Mouse (Mus musculus) monocyte, adult 2 months (primary cell): Measurements from ENCODE around the gene H2-Ob.
A peak's percentile ranks its signal among the peaks of the same experiment; 100 is the strongest.

Source experiments
- DNase-seq, 2 experiments: peaks; one replicate each; pipeline ENCODE4 v3.0.0; 2022; ENCODE audit warnings: low spot score in 2 of 2, low read depth in 1 of 2

The H2-Ob gene

GRCm38 (mm10) chr17:34280499-34281038, 41.9 kb downstream of the H2-Ob start:
- DNase-seq = no peak

DNA sequence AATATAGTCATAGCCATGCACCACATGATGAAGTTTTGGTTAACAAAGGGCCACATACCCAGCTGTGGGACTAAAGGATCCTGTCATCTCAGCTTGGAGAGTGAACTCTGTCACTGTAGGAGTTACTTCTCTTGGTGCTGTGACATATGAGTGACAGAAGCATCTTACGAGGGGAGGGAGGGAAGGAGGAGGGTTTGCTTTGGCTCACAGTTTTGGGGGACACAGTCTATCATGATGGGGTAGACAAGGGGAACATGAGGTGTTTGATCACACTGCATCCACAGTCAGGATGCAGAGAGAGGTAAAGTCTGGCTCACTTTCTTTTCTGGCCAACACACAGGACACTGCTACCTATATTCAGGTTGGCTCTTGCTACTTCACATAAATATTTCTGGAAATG, 43.1 kb downstream of the H2-Ob start:
- DNase-seq = no peak

DNA sequence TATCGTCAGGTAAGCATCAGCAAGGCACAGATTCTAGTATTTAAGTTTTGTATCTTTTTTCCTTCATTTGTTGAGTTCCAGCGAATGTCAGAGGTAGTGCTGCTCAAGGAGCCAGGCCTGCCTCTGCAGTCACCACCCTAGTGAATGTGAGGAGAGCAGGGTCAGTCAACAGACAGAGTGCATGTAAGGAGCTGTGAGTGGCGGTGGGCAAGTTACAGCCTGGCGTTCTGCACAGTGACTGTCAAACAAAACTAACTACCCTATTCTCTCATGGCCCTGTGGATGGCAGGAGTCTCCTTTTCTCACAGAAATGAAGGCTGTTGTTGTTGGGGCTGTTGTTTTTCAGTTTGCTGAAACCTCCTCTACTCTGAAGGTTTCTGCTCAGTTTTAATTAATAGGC, 46.7 kb downstream of the H2-Ob start:
- DNase-seq = peak in 1 of 2 experiments; percentile 6

DNA sequence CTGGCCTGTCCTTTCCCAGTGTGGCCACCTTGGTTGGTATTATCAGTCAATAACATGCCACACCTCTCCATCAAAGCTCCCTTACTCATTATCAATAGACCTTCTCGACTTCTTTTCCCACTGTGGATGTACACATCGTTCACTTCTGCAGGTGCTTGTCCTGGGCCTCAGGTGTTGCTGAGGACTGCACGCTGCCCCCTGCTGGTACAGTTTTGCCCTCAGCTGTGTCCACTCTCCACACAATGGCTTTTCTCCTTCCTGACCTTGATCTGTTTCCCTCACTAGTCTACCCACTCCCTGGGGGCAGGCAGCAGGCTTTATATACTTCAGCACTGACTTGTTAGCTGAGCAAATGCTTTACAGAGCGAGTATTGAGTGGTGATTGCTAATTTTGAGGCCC, 47.1 kb downstream of the H2-Ob start:
- DNase-seq = peak in 1 of 2 experiments; percentile 22

GRCm38 (mm10) chr17:34286501-34286900, 47.8 kb downstream of the H2-Ob start:
- DNase-seq = no peak

- DNase-seq = no peak
Observed at GRCm38 (mm10) chr17:34286999-34287398, 48.3 kb downstream of the H2-Ob start.

DNA sequence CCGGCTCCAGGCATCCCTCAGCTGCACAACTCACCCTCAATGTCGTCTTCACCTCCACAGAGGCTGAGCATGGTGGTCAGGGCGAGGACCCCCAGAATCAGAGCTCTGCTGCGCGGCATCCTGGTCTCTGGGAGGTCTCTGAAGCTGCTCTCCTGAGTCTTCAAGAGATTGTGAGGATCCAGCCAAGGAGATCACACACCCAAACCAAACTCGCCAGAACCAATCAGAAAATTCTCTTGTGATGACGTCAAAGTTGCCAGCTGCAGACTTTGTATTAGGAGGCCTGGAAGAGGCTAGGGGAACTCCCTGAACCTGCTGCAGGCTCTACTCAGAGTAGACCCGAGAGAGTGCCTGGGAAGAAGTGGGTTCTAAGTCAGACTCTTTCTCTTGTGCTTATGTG, 48.9 kb downstream of the H2-Ob start, which contains the start of gene H2-Aa:
Gene H2-Aa, minus strand, starts transcription at position 176 of the 400 bp plus-strand sequence.
- DNase-seq = peak; percentile 37 to 83

DNA sequence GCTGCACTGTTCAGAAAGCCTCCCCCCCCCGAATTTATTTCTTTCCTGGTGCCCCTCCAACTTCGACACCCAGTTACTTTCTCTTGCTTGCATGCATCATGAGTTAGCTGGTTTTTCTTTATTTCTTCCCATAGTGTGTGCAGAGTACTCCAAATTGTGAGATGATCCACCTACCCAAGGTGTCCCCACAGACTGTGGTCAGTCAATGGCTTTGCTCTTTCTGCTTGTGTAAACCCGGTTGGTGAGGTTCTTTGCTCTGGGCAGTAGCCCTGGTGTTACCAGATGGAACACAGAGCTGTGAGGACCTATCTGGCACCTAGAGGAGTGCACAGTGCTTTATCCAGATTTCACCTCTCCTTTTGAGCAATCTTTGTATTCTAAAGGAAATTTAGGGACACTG, 49.4 kb downstream of the H2-Ob start:
- no peak for DNase-seq

- DNase-seq = peak in 1 of 2 experiments; percentile 83
Observed at GRCm38 (mm10) chr17:34291609-34292008, 52.9 kb downstream of the H2-Ob start.

DNA sequence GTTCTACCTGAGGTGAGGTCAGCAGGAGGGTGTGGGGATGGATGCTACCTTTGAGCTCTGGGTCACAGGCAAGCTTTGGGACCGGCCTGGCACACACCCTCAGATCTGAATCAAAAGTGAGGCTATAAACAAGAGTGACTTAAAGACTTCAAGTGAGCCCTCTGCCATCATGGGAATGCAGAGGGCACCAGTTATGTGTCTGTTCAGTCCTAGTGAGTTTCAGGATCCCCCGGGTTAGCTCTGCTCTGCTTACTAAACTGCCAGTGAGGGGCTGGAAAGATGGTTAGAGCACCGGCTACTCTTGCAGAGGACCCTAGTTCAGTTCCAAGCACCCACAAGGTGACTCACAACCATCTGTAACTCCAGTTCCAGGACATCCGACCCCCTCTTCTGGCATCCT, 53.9 kb downstream of the H2-Ob start:
- no peak for DNase-seq

DNA sequence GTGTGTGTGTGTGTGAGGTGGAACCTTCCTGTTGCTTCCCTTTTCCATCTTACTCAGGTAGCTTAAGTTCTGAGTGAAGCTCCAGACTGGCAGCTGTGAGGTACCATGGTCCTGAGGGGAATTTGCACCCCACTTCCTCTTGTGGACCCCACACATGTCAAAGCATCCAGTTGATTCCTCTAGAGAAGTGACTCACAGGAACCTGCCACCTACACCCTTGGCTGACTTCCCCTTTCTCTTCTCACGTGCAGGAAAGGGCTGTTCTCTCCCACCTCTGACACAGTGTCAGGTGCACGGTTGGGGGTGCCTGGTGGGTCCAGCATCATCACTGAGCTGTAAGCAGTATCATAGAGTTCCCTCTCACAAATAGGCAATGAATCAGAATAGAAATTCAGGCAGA, 54.8 kb downstream of the H2-Ob start:
- peak in 1 of 2 experiments; percentile 66 for DNase-seq

GRCm38 (mm10) chr17:34294249-34294648, 55.5 kb downstream of the H2-Ob start:
- no peak for DNase-seq

- DNase-seq = no peak
Observed at GRCm38 (mm10) chr17:34295307-34295706, 56.6 kb downstream of the H2-Ob start.

DNA sequence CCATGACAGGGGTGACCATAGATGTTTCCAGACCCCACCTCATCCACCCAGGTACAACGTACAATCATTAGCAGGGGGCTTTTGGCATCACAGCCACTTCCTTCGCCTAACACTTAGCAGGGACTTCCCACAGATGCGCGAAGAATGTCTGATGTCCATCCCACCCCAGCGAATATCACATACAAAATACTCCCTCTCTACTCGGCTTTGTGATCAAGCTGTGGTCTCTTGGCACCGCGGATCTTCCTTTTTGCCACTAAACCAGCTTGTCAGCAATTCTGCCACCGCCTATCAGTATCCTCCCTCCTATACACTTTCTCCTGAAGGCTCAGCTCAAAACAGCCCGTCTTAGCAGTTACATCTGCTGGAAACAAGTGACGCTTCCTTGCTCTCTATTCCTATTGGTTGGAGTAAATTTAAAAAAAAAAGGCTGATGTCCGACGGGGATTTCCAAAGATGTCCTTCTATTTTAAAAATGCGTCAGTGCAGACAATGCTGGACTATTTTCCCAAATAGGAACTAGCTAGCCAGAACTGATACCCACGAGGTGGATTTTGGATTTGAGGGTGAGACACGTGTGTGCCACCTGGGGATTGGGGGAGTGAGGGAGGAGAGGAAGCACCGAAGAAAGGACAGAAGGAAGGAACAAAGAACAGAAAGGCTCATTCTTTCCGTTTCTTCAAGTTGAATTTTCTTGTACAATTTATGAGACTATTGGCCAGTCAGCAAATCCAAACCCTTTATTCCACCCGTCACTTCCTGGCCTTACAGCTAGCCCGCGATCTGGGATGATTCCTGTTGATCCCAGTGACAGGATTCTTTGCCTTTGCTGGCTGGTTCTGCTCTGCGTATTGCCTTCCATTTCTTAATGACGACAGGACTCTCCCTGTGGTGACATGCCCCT, 57.4 kb downstream of the H2-Ob start:
- DNase-seq = peak in 1 of 2 experiments; percentile 78

GRCm38 (mm10) chr17:34299356-34299755, 60.7 kb downstream of the H2-Ob start:
- peak in 1 of 2 experiments; percentile 1 for DNase-seq

- no peak for DNase-seq
Observed at GRCm38 (mm10) chr17:34300071-34300470, 61.4 kb downstream of the H2-Ob start.

DNA sequence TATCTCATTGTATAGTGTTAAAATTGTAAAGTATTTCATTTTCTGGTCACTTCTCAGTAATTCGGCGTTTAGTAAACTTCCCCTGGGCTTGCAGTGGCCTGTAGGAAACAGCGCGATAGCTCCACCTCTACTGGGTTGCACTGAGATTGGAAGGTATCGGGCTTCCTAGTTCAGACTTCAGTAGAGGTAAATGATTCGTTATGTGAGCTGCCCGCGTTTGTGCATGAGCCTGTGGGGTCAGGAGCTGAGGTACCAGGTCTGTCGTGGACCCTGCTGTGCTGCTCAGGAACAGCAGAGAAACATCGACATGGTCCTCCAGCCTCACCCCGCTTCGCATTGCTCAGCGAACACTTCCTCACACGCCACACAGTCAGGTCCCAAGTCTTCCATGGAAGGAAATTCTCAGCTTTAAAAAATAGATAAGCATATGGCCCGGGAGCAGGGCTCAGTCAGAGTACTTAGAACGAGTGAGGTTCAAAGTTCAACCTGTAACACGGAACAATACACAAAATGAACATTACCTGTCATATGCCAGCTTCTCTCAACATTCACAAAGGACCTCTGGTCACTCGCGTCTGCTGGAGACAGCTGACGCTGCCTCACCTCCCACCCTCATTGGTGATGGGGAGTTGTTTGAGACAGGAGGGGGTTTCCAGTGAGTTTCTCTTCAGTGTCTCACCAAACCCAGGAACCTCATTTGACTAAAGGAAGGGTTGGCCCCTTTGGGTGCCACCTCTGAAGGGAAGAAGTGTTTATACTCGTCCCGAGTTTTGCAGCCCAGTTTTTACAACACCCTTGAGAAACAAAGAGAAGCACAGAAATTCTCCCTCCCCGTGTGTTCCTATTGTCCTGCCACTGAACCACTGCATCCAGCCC, 62.2 kb downstream of the H2-Ob start:
- DNase-seq = peak in 1 of 2 experiments; percentile 40

DNA sequence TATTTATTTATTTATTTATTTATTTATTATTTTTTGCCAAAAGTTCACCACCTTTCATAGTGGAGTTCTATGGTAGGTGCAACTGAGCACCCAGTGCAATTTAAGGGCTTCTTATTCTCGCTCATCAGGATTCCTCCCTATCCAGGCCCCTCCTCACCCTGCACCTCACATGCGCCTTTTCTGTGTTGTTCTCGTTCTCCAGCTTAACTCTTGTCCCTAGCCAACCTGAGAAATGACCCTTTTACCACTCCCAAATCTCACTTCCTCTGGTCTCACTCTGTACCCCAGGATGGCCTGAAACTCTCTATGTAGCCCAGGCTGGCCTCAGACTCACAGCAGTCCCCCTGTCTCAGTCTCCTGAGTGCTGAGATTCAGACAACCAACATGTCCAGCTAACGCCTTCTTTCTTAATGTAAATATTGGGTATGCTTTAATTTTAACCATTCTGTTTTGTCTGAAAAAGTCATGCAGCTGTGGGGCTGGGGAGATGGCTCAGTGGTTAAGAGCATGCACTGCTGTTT, 63.0 kb downstream of the H2-Ob start:
- no peak for DNase-seq

DNA sequence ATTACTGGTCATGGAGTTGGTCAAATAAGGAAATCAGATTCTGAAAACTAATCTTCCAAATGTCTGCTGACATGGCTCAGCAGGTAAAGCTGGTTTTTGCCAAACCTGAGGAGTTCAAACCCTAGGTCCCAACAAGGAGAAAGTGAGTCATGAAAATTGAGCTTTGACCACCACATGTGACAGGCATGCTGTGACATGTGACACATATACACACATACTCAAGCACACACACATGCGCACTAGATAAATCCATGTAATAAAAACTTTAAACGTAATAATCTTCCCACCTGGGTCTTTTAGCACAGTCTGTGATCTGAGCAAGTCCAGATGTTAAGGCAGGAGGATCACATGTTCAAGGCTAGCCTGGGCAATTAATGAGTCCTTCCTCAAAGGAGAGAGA, 65.1 kb downstream of the H2-Ob start:
- no peak for DNase-seq
